Mouse (Mus musculus) erythroblast, adult 5-6 weeks (primary cell): Measurements from ENCODE around the gene Mpig6b. TPM values are rescaled to one million over a fixed set of nuclear protein-coding genes. Genes with fewer than 3 reads are reported as not detected.

Experiments used
- ATAC-seq: replicated peaks from 2 replicates; pipeline ENCODE4 v1.8.0; 2016; ENCODE audit warnings: moderate number of reproducible peaks, mild to moderate bottlenecking, moderate TSS enrichment, inconsistent platforms; ENCODE audit not compliant: poor library complexity, low FRiP score, severe bottlenecking
- total RNA-seq, 2 experiments: library from RNA; stranded (forward) in 1 of 2; stranded (reverse) in 1 of 2; fragments of 150-400 nt in 1 of 2; fragments of 200-764, 138-1000 nt in 1 of 2; gene quantifications; 2 replicates each; pipeline versions ENCODE4 v1.2.3 to v1.2.4; 2015 to 2017; ENCODE audit warnings: low replicate concordance in 2 of 2

The Mpig6b gene
- total RNA-seq, 2 experiments from 2014 or later = not detected

- ATAC-seq = peak; percentile 90
Observed at GRCm38 (mm10) chr17:35088825-35089644, 23.1 kb upstream of the Mpig6b start, which contains the start of gene Abhd16a. Abhd16a (plus strand) TSS chr17:35089263.

GRCm38 (mm10) chr17:35088151-35088550 lies 22.2 kb upstream of the Mpig6b start:
- no peak for ATAC-seq

DNA sequence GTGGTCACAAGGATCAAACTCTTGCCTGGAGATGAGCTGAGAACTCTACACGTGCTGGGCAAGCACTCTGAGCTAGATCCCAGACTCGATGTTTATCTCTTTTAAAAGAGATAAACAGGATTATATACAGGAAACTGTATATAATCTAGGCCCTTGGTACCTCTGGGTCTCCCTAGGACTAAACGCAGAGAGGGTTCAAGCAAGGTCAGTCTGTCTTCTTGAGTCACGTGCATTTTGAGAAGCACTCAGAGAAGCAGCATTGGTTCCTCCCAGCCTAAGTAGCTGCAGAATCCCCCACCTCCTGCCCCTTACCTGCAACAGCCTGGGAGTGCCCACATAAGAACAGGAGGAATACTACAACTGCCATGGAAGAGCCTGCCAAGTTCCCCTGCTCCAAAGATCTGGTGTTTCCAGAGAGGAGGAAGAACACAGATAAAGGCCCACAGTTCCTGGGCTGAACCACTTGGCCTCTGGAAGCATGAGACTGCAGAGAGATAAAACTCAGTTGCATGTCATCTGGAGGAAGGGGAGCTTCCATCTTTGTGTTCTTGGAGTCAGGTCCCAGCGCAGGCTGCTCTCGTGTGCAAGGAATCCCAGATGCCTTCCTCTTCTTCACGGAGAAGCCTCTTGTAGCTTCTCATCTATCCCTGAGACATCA lies 19.4 kb upstream of the Mpig6b start, which contains the start of gene Ly6g6f:
Gene Ly6g6f, minus strand, starts transcription at position 403 of the 658 bp plus-strand sequence.
- no peak for ATAC-seq

DNA sequence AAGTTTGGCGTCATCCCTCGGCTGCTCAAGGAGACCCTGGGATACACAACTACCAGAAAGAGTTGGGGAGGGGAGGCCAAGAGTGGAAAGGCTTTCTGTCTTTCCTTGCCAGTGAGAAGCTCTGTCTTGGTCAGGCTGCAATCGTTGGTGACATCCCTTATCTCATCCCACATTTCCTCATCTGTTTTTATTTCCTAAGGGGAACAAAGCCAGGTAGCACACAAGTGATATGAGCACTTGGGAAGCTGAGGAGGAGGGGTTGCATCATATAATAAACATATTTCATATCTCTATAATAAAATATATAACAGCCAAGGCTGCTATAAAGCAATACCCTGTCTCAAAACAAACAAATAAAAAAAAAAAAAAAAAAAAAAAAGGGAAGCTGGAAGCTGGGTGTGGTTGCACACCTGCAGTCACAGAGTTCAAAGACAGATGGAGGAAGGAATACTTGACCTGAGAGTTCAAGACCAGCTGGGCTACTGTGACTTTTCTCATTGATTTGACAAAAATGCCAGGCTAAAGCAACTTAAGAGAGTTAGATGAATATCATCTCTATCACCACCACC lies 18.0 kb upstream of the Mpig6b start:
- ATAC-seq = no peak

DNA sequence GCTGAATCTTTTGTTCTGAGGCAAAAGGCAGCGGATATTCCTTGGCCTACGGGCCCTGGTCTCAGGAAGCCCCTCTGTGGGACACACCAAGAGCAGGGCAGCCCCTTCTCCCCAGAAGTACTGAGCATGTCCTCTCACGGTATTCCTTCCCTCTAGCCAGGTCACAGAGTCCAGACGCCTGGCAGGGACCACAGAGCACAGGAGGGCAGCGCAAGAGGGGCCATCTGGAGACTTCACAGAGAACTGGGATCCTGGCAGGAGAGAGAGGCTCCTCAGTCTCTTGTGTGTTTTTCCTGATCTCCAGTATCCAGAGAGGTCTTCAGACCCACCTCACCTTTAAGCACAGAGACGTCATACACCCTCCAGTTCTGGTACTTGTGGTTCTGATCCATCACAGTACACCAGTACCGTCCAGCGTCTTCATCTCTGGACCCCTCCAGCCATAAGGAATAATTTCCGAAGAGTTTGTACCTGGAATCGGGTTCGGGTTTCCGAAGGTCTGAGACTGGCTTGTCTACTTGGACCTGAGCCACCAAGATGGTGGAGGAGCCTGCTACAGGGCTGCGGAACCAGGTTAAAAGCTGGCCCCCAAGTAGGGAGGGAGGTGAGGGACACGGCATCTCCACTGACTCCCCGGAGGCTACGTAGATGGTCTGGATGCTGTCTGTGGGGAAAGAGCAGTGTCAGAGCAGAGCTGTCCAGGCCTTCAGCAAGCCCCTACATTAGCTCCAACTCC lies 17.0 kb upstream of the Mpig6b start:
- no peak for ATAC-seq

DNA sequence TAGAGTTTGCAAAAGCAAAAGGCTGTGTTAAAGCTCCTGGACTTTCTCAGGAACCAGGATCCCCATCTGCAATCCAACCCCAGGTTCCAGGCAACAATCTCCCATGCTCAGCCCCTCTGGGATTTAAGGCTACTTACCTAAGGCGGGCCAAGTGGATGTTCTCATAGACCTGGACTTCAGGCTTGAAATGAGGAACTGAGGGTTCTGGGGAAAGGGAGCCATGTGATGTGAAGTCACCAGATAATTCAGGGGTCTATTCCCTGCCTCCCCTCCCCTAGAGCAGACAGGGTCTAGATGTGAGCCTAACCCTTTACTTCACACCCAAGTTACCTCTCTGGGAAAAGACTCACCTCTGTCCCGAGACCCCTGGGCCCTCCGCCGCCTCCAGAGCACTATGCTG lies 14.7 kb upstream of the Mpig6b start:
- ATAC-seq = no peak

DNA sequence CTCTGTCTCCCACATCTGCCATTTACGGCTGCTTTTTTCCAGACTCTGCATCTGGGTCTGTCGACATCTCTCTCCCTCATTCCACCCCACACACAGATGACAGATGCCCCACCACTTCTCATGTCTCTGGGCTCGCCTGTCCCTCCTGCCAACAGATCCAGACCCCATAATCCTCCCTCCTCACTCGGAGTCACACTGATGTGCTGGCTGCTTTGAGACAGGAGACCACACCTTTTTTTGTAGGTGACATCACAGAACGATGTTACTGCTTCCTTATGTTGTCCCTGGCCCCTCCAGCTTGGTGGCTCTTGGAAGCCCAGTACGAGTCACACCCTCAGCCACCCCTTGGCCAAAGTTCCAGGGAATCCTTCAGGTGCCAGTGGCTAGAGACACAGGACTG lies 14.3 kb upstream of the Mpig6b start:
- peak; percentile 58 for ATAC-seq

- peak; percentile 82 for ATAC-seq
Observed at GRCm38 (mm10) chr17:35079778-35080177, 13.8 kb upstream of the Mpig6b start.

DNA sequence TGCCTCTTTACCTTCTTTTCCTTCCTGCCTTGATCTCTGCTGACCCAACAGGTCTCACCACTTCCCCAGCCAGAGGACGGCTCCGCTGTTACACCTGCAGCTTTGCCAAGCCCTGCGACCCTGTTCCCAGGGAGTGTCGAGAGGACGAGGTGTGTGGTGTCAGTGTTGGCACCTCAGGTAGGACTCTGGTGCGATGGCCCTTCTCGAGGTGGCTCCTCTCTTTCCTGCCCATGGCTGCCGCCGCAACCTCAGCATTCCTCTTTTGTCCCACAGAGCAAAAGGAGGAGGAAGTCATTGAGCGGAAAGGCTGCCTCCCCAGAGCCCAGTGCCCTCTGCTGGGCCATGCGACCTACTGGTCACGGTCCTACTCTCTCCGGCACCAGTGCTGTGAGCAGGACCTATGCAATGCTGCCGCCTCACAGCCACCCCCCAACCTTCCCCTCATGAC lies 11.8 kb upstream of the Mpig6b start, which contains the start of gene Ly6g6d:
Gene Ly6g6d, minus strand, starts transcription at position 280 of the 448 bp plus-strand sequence.
- no peak for ATAC-seq

DNA sequence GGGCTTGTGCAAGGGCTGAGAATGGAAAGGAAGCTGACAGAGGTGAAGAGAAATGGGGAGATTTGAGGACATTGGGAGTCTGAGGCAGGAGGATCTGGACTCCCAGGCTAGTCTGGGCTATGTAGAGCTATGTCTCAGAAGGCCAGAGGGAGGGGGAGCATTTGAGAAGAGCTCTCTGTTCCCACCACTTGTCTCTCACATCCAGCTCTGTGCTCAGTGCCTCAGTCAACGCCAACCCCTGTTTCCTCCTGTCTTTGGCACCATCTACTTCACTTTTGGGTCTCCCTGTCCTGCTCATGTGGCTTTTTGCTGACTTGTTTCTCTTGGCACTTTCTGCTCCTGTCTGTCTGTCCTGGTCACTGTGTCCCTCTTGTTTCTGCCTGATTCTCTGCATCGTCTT lies 11.3 kb upstream of the Mpig6b start:
- ATAC-seq = no peak

- no peak for ATAC-seq
Observed at GRCm38 (mm10) chr17:35076507-35077176, 10.7 kb upstream of the Mpig6b start, which contains the start of gene Ly6g6e. Ly6g6e (plus strand) TSS chr17:35076902.

DNA sequence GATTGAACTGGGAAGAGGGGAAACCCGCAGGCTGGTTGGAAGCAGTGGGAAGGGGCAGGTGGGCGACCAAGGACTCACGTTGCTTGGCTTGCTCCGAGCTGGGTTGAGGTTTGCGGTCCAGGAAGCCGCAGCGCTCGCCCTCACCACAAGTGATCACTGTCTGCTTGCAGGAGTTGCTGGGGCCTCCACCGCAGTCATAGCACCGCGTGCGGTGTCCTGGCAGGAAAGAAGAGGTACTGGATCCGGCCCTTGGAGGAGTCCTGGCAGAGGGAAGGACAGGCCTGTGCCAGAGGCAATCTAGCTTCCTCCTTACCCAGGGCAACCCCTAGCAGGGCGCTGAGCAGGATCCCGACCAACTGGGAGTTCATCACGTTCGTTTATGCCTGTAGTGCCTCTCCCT lies 8.1 kb upstream of the Mpig6b start:
- ATAC-seq = no peak

DNA sequence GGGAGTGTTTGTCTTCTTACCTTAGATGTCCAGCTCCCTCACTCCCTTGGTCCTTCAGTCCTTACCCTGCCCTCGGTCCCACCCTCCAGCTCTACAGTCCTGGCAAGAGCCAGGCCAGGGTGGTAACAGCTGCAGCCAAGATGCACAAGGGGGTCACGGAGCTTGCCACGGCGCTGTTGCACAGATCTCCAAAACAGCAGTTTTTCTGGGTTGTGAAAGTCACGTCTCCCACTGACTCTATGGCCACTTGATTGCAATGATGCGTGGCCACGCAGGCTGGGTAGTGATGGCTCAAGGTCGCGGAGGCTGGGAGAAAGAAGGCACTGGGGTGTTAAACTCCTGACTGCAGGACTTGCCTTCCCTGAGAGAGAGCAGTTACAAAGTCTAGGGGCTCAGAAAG lies 5.5 kb upstream of the Mpig6b start:
- no peak for ATAC-seq

GRCm38 (mm10) chr17:35070556-35071229 lies 4.7 kb upstream of the Mpig6b start:
- ATAC-seq = no peak

- ATAC-seq = no peak
Observed at GRCm38 (mm10) chr17:35068213-35068914, 2.4 kb upstream of the Mpig6b start.

- peak; percentile 60; the same call in 1 of the 2 replicates for ATAC-seq
Observed at GRCm38 (mm10) chr17:35064951-35065947, 735 bp downstream of the Mpig6b start, which contains the start of gene Ly6g6c. Ly6g6c (plus strand) TSS chr17:35065388.

GRCm38 (mm10) chr17:35064378-35064877 lies 1.6 kb downstream of the Mpig6b start:
- ATAC-seq = no peak
